Mouse (Mus musculus): ENCODE data around the gene Socs7.

The Socs7 gene

DNA sequence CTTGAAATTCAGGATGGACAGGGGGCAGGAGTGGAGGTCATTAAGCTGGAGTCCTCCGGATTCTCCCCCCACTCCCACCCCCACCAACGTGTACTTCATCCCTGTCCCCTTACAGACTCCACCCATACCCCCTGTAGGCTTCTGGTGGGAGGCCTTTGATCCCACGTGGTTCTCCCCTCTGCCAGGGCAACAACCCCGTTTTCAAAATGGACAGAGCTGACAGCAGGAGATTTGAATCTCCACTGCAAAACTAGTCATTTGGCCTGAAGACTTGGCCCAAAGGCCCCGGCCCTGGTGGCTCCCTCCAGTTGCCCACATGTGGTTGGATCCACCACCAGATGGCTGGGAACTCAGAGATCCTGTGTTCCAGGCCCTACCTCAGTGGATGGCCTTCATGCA is 54.3 kb downstream of the Socs7 start:
- in situ Hi-C loops (cut with MseI, MboI) = no loop called here

DNA sequence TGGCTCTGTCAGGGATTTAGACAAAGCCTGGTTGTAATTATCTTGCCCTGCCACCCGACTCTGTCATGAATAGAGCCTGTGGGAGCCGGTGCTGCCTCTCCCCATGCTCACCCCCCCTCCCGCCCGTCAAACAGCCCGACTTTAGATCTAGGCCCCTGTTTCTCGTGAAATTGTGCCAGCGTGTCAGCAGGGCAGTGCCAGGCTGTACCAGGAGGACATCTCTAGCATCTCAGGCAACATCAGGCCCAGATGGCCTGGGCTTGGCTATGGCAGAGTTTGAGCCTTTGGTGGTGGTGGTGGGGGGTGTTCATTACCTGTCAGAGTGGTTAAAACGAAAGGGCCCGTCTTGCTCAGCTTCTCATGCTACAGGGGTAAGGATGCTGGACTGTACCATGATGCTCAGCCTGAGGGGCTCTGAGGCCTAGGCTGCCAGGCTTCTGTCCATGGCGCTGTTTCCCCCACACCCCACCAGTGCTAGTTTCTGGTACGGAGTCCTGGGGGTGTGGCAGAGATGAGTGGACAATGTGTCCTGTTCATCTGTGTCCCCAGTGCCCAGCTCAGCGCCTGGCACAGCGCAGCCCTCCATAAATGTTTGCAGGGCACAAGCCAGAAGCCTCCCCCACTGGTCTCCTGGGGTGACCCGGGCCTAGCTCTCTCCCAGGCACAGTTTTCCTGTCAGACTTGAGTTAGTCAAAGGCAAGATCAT is 56.6 kb downstream of the Socs7 start:
- in situ Hi-C loops (cut with MseI, MboI) = no loop called here

DNA sequence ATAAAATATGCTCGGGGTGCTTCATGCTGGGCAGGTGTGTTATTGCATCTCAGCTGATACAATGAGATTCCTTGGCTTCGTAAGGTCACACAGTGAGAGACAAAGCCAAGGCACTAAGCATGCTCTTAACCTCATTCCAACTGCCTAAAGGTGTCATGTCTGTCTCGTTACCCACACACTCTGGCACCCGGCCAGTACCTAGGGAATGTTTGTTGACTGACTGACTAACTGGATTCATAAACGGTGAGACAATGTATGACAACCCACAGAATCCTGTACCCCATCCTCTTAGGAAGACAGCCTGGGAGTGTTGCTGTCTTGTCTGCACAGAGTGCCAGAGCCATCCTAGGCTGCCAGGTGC is 57.2 kb downstream of the Socs7 start:
- in situ Hi-C loops (cut with MseI, MboI) = no loop called here

DNA sequence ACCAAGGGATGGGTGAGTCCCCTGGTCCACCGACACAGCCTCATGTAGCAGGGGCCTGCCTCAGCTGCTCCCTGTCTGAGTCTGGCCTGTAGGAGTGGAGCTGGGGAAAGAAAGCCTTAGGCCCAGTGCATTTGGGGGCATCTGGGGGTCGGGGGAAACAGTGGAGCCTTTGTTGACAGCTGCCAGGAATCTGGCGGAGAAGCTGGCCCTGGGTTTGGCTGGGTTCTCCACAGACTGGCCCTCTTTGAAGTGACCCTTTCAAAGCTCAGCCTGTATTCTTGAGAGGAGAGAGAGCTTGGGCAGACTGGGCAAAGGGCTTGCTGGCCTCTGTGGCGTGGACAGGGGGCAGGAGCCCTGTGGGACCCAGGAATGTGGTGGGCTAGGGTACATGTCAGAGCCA is 60.2 kb downstream of the Socs7 start:
- in situ Hi-C loops (cut with MseI, MboI) = no loop called here

- in situ Hi-C loops (cut with MseI, MboI) = no loop called here
These were observed 61.8 kb downstream of the Socs7 start for GRCm38 (mm10) chr11:97424092-97424692.

DNA sequence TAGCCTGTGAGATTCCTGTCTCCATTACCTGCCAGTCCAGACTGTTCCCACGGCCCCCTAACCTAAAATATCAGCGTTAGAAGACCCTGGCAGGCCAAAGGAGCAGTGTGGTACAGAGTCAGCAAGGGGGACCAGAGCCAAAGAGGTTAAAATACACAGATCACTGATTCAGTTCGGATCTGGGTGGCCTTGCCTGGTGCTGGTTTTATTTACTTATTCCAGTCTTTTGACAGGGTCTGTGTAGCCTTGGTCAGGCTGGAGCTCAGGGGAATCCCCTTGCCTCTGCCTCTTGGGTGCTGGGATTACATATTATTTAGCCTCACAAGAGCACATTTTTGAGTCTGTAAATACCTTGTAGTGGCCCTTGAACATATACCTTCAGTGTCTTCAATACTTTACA is 62.5 kb downstream of the Socs7 start:
- in situ Hi-C loops (cut with MseI, MboI) = no loop called here

DNA sequence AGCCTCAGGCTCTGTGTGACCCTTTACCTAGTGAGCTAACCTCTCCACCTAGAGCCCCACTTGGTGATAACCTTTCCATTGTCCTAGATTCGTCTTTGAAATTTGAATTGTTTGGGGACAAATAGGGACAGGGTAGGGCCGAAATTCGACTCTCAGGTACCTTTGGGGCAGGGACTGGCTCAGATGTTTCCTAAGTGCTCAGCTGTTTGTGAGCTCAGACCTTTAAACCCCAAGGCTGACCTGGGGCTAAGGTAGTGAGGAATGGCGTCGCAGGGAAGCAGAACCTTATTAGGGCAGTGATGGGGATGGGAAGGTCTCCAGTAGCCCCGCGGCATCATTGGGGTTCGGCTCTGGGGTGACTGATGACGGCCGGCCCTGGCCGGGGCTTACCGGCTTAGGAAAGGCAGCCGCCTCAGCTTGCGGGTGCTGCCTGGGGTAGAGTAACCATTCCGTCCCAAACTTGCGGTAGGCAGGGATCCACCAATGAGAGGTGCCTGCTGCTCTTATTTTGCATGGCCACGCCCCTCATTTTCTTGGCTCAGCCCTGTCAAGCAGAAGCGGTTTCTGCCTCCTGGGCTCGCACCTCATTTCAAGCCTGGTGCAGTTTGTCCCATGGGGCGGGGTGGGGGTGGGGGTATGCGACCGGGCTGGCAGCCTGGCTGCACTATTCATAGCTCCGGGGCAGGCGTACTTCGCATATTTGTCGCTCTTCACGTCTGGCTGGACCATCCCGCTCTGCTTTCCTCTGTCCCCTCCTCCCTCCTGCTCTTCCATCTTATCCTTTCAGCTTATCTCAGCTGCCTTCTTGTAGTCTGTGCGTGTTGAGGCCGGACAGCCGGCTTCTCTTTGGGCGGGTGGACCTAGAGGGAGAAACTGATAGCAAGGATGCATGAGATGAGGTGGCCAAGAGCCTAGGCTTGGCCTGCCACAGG is 65.7 kb downstream of the Socs7 start:
- in situ Hi-C loops (cut with MseI, MboI) = no loop called here

DNA sequence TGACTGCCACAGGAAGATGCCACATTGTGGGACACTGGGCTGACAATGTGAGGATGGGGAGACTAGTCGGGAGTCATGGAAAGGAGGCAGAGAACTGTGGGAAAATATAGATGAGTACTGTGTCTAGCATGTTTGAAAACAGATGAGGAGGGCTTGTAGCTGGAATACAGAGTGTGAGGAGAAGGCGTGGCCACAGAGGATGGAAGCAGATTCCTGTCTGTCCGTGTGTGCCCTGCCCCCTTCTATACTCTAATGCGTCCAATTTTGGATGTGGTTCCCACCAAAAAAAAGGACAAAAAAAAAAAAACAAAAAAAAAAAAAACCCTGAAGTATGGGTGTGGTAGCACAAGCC is 66.4 kb downstream of the Socs7 start:
- in situ Hi-C loops (cut with MseI, MboI) = no loop called here

GRCm38 (mm10) chr11:97429615-97430014 is 67.3 kb downstream of the Socs7 start:
- in situ Hi-C loops (cut with MseI, MboI) = loop anchor here in 1 of 2 experiments (5.0 kb wide), 1 partner anchor 38 kb away; no protein-coding TSS in a partner anchor

DNA sequence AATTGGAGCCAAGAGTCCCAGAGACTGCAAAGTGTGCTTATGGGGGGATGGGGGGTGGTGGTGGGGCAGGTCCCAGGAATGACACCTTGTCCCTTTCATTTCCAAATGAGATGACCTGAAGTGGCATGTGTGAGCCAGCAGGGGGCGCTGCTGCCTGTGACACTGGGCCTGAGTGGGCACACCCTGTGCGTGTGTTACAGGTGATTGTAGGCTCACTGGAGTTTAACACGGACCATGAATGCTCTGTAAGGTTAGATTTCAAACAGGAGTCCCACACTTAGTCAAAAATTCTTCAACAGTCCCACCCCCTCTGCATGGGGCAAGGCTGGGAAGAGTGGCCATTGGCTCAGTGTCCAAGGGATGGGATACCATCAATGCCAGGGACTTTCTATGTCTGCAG is 69.7 kb downstream of the Socs7 start:
- in situ Hi-C loops (cut with MseI, MboI) = loop anchor here in 1 of 2 experiments (5.0 kb wide), 1 partner anchor 35 kb away; no protein-coding TSS in a partner anchor

- in situ Hi-C loops (cut with MseI, MboI) = loop anchor here in 1 of 2 experiments (5.0 kb wide), 1 partner anchor 34 kb away; no protein-coding TSS in a partner anchor
These were observed 70.7 kb downstream of the Socs7 start for GRCm38 (mm10) chr11:97432983-97433539.

- in situ Hi-C loops (cut with MseI, MboI) = loop anchor here in 1 of 2 experiments (5.0 kb wide), 1 partner anchor 33 kb away; no protein-coding TSS in a partner anchor
These were observed 71.8 kb downstream of the Socs7 start for GRCm38 (mm10) chr11:97434121-97434520.

GRCm38 (mm10) chr11:97434704-97435454 is 72.5 kb downstream of the Socs7 start:
- in situ Hi-C loops (cut with MseI, MboI) = loop anchor here in 1 of 2 experiments (5.0 kb wide), 1 partner anchor 32 kb away; no protein-coding TSS in a partner anchor

DNA sequence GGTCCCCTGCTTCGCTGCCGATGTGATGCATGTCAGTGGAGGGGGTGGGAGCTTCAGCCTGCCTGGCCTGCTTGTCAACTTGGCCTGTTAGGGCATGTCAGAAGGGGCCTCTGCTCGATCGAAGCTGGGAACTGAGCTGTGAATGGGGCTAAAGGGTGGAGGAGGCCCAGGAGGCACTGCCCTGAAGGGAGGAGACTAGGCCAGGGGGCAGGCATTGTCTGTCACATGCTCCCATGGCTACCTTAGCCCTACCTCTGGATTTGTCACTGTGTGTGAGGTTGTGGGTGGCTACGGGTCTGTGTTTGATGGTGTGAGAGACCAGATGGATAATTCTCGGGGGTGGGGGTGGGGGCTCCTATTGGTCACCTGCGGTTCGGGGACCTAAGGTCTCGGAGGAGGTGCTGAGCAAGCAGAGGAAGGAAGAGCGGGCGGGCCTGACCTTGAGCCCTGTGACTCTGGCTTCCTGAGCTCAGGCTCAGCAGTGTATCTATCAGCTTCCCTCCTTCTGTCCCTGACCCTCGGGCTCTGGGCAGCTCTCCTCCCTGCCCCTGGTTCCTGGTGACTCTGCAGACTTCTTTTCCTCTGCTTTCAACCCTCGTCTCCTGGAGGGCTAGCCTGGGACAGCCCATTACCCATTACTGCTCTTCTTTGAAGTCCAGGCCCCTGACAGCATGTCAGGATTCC is 73.6 kb downstream of the Socs7 start:
- in situ Hi-C loops (cut with MseI, MboI) = no loop called here

DNA sequence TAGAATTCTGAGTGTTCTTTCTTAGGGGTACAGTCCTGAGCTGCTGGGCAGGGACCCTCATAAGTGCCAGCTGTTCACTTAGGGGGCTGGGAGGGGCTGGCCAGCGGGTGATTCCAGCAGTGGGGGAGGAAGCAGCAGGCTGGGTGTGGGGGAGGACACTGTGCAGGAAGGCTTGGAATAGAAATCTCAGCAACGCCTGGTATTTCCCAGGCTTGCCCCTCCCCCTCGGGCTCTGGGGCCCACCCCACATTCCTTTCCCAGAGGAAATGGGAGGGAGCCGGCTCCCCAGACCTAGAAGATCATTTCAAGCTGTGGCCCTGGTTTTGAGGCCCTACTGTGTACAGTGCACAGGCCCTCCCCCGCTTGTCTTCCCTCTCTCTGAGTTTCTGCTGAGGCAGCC is 75.4 kb downstream of the Socs7 start:
- in situ Hi-C loops (cut with MseI, MboI) = no loop called here

GRCm38 (mm10) chr11:97438868-97439267 is 76.5 kb downstream of the Socs7 start:
- in situ Hi-C loops (cut with MseI, MboI) = no loop called here

DNA sequence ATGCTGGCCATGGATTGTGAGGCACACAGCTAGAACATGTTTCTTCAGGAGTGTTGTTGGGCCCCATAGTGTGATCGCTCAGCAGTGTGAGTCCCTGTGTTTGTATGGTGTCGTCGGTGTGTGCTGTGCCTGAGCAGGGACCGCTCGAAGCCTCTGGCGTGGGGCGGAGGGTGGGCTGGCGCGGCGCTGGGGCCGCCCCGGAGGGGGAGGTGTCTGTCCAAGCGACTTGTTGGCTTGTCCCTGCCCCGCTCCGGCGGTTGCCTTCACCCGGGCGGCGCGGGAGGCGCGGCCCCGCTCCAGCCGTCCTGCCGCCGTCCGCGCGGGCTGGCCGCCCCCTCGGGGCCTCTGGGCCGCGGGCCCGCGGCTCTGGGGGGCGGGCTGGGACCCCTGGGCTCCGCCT is 77.6 kb downstream of the Socs7 start:
- in situ Hi-C loops (cut with MseI, MboI) = loop anchor here in 1 of 2 experiments (5.0 kb wide), 1 partner anchor 33 kb away; no protein-coding TSS in a partner anchor

- in situ Hi-C loops (cut with MseI, MboI) = loop anchor here in 1 of 2 experiments (5.0 kb wide), 1 partner anchor 33 kb away; no protein-coding TSS in a partner anchor
These were observed 78.1 kb downstream of the Socs7 start for GRCm38 (mm10) chr11:97440441-97440881.

DNA sequence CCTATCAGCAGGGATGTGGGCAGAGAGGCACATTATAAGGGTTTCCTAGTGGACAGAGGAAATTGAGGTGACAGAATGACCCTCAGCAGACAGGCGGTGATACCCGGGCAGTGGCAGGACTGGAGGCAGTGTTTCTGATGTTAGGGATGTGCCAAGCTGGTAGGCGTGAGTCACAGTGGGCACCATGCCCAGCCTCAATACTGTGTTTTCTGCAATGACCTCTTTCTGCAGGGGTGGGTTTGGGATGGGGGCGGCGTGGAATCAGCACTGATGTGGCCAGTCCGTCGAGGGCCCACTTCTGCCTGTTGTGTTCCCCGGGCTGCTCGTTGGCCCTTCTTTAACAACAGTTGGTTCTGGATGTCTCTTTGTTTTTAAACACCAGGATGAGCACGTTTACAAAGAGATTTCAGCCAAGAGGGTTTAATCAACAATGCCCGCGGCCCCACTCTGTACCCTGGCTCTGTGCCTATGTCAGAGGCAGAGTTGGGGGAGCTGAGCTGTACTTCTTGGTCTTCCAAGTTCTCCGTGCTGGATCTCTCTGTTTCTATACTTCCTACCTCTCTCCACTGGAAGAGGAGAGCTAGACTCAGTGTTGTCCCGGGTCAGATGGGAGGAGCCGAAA is 78.8 kb downstream of the Socs7 start:
- in situ Hi-C loops (cut with MseI, MboI) = loop anchor here in 1 of 2 experiments (5.0 kb wide), 1 partner anchor 34 kb away; no protein-coding TSS in a partner anchor
